Mouse (Mus musculus) lung, embryonic 14.5 days (tissue): ENCODE data around the gene Coq3. TPM values are rescaled to one million over a fixed set of nuclear protein-coding genes. Genes with fewer than 3 reads are reported as not detected.

Experiments used
- ATAC-seq: fragments of 200-750 bp; cut with Nextera tagmentation; 2 replicates; pipeline ENCODE4 v1.8.0; 2017; ENCODE audit warnings: mild to moderate bottlenecking, moderate TSS enrichment, moderate library complexity; ENCODE audit not compliant: insufficient read depth
- DNase-seq: peaks from one replicate; pipeline ENCODE4 v3.0.0-alpha.2; 2015
- H3K27ac ChIP-seq: fragments of 300-500 bp; sonication (generic); 2 replicates; pipeline ENCODE4 v1.5.1; 2014; ENCODE audit warnings: low read depth, mild to moderate bottlenecking, moderate library complexity
- H3K27me3 ChIP-seq: fragments of 300-500 bp; sonication (generic); 2 replicates; pipeline ENCODE4 v1.6.1; 2014; ENCODE audit warnings: low read length, control low read depth; ENCODE audit not compliant: insufficient read depth
- H3K36me3 ChIP-seq: fragments of 300-500 bp; sonication (generic); 2 replicates; pipeline ENCODE4 v1.6.1; 2014; ENCODE audit warnings: control low read depth; ENCODE audit not compliant: insufficient read depth
- H3K4me1 ChIP-seq: fragments of 300-500 bp; sonication (generic); 2 replicates; pipeline ENCODE4 v1.6.1; 2014; ENCODE audit warnings: antibody characterized with exemption, control low read depth; ENCODE audit not compliant: insufficient read depth
- H3K4me2 ChIP-seq: fragments of 300-500 bp; sonication (generic); 2 replicates; pipeline ENCODE4 v1.6.1; 2014; ENCODE audit warnings: mild to moderate bottlenecking
- H3K4me3 ChIP-seq: fragments of 300-500 bp; sonication (generic); 2 replicates; pipeline ENCODE4 v1.5.1; 2014; ENCODE audit warnings: low read depth, low read length
- H3K9ac ChIP-seq: fragments of 300-500 bp; sonication (generic); 2 replicates; pipeline ENCODE4 v1.6.1; 2014
- H3K9me3 ChIP-seq: fragments of 300-500 bp; sonication (generic); 2 replicates; pipeline ENCODE4 v1.6.1; 2016; ENCODE audit warnings: low read depth, low read length, control low read depth
- CTCF ChIP-seq: IDR thresholded peaks from 2 replicates; pipeline ENCODE4 v1.5.1; 2016; ENCODE audit warnings: antibody characterized with exemption, low read depth
- WGBS: fragments of 180-500 bp; shearing (Covaris S2); extraction: QIAGEN DNeasy Blood & Tissue Kit; methylation state at CpG from one replicate; pipeline ENCODE4 v1.1.7; 2014; 5-methylcytosine and 5-hydroxymethylcytosine counted together
- polyA plus RNA-seq: library from polyadenylated mRNA; unstranded; fragments of >200 nt; fragmentation: Nextera tagmentation; extraction: Ambion mirVana; gene quantifications from 2 replicates; pipeline ENCODE4 v1.2.1, GENCODE M21; 2014

Coq3 gene
- 14.3 and 17.0 TPM in 2 replicates for polyA plus RNA-seq

DNA sequence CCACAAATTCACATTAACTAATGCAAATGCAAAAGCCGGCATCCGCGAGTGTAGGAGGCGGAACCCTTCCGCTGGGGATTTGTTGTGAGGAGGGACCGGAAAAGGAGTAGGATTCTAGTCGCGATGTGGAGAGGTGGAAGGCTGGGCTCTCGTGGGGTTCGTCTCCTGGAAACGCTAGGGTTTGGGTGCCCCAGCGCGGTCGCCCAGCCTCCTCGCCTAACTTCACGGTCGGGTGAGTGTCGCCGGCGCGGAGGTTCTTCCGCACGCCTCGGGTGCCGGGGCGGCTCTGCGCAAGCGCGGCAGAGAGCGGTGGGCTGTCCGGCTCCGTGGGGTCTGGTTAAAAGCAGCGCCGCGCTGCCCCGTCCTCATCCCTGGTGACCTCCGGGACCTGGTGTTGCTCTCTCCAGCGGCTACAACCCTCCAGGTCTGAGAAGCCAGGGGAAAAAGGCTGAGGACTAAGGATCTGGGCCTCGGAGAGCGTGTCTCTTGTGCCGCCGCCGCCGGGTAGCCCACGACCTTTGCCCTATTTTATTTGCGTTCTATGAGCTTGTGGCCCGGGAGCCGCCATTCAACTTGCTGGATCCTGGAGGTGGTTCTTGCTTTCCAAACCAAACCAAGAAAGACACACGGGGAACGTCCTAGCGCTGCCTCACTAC lies at the start of gene Coq3:
Coq3 (plus strand) TSS at position 109 of the 656 bp plus-strand sequence.
- Histone ChIP-seq H3K36me3 (peaks cover 15% of the 10 kb centered on the region; the same call in 1 of the 2 replicates), H3K27me3 (no peaks in the 10 kb centered on the region), H3K4me3 (peak within 1 kb of the TSS; percentile 70), H3K9me3 (no peaks in the 10 kb centered on the region), H3K4me2 (peak within 1 kb of the TSS; percentile 63), H3K4me1 (0 out of 2 replicates have a peak, but pooled peaks cover 3% of the 10 kb centered on the region), H3K27ac (peak within 1 kb of the TSS; percentile 95), H3K9ac (peak within 1 kb of the TSS; percentile 83)
- peak; percentile 94 for ATAC-seq
- WGBS: under 1% methylated on average over 51 of the region's 51 CpGs
- TF ChIP-seq CTCF: no peak
- DNase-seq: peak; percentile 89

DNA sequence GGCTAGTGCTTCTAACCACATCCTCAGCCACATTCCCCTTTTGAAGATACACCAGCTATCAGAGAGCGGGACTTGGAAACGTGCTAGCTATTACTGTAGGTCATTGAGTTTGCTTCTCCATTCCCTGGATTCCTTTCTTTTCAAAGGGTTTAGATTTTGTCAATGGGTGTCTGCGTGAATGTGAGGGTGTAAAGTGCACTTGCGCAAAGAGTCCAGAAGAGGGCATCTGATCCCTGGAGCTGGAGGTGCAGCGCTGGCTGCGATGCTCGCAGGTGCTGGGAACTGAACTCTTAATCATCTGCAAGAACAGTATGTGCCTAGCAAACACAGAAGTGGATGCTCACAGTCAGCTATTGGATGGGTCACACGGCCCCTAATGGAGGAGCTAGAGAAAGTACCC lies 46.6 kb upstream of the Coq3 start:
- no peak for TF ChIP-seq CTCF
- no peak overlapping the region for H3K9ac ChIP-seq
- H3K4me3 ChIP-seq: no peak overlapping the region
- H3K4me1 ChIP-seq: no peaks in the 10 kb centered on the region
- no peaks in the 10 kb centered on the region for H3K27me3 ChIP-seq
- WGBS: 96% methylated on average over 8 of the region's 8 CpGs
- no peaks in the 10 kb centered on the region for H3K9me3 ChIP-seq
- peaks cover 32% of the 10 kb centered on the region for H3K36me3 ChIP-seq
- no peak for ATAC-seq
- H3K27ac ChIP-seq: no peak overlapping the region
- no peak overlapping the region for H3K4me2 ChIP-seq
- DNase-seq: no peak

DNA sequence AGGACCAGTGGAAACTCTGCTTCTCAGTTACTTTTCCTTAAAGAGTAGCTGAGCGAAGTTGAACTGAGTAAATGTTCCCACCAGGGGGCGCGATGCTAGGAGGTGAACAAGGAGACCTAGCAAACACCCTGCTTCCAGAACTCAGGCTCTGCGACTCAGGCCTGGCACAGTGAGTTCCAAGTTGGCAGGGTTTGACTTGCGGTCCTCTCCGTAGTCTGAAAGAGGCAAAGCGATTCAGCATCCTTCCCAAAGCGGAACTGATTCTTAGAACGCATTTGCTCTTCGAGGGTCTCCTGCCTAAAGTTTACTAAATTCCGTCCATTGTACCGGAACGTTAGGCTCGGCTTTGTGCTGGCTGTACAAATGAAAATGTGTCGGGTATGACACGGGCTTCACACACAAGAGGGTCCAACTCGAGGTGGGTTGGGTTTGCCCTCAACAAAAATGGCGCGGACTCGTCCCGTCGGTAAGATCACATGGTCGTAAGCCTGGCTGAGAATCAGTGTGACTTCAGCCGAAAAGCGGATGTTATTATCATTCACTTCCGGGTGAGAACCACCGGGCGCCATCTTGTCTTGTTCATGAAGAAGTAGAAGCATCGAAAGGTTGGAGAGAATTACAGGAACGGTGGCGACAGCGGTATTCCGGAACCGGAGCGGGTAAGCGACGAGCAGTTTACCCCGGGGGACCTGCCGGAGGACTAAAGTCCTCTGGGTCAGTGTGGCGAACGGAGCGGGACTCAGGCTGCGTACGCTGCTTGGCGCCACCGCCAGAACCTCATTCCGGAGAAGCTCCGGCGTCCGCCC lies 31.8 kb upstream of the Coq3 start, which contains the start of gene Pnisr:
Pnisr (plus strand) TSS at position 103 of the 806 bp plus-strand sequence.
- peak within 1 kb of the TSS; percentile 93 for H3K9ac ChIP-seq
- H3K9me3 ChIP-seq: no peaks in the 10 kb centered on the region
- DNase-seq (peak; percentile 99), ATAC-seq (peak; percentile 98)
- H3K4me2 ChIP-seq: peak within 1 kb of the TSS; percentile 63
- peak within 1 kb of the TSS; percentile 98 for H3K27ac ChIP-seq
- WGBS: under 1% methylated on average over 50 of the region's 50 CpGs
- 0 out of 2 replicates have a peak, but pooled peaks cover 3% of the 10 kb centered on the region for H3K36me3 ChIP-seq
- no peaks in the 10 kb centered on the region for H3K27me3 ChIP-seq
- TF ChIP-seq CTCF: peak; percentile 90
- H3K4me1 ChIP-seq: peaks cover 3% of the 10 kb centered on the region
- peak within 1 kb of the TSS; percentile 87 for H3K4me3 ChIP-seq

DNA sequence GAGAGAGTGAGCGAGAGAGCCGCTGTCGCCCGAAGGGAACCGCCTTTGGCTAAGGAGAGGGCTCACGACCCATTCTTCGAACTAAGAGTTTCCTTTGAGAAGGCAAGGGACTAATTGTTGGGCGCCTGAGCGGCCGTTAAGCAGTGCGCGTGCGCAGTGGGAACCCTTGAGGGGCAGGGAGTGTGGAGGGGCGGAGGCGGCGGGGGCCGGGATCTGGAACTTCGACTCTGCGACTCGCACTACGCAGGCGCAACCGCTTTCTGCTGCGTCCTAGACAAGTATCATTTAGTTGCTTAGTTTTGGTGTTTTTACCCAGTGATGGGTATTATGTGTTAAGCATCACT lies 31.2 kb upstream of the Coq3 start:
- no peak for TF ChIP-seq CTCF
- ATAC-seq (peak; percentile 87), DNase-seq (peak; percentile 96)
- 0 out of 2 replicates have a peak, but pooled peaks cover 3% of the 10 kb centered on the region for H3K36me3 ChIP-seq
- H3K4me3 ChIP-seq: peak overlapping the region; percentile 87
- H3K9ac ChIP-seq: peak overlapping the region; percentile 93
- WGBS: under 1% methylated on average over 24 of the region's 24 CpGs
- peak overlapping the region; percentile 98 for H3K27ac ChIP-seq
- H3K4me1 ChIP-seq: peaks cover 3% of the 10 kb centered on the region
- H3K9me3 ChIP-seq: no peaks in the 10 kb centered on the region
- H3K4me2 ChIP-seq: peak overlapping the region; percentile 63
- no peaks in the 10 kb centered on the region for H3K27me3 ChIP-seq

DNA sequence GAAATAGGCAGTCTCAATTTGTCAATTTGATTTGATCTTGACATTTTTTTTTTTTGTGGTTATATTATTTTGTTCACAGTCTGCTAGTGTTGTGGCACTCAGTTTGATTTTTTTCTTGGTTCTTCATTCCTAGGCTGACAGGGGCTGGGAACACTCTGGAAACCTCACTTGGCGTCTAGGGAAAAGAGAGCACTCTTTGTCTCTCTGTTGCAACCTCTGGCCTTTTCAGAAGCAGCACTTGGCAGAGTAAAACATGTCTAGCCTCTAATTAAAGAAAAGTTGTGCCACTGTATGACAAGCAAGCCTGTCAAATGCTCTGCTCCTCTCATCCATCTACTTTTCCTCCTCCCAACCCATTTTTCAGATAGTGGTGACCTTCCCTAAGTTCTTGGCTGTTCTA lies 22.0 kb upstream of the Coq3 start:
- no peak for ATAC-seq
- no peak for DNase-seq
- H3K9ac ChIP-seq: no peak overlapping the region
- H3K9me3 ChIP-seq: no peaks in the 10 kb centered on the region
- H3K36me3 ChIP-seq: peaks cover 72% of the 10 kb centered on the region
- 81% methylated on average over 1 of the region's 1 CpGs for WGBS
- H3K27me3 ChIP-seq: no peaks in the 10 kb centered on the region
- H3K4me2 ChIP-seq: no peak overlapping the region
- no peak for TF ChIP-seq CTCF
- no peaks in the 10 kb centered on the region for H3K4me1 ChIP-seq
- H3K4me3 ChIP-seq: no peak overlapping the region
- no peak overlapping the region for H3K27ac ChIP-seq

DNA sequence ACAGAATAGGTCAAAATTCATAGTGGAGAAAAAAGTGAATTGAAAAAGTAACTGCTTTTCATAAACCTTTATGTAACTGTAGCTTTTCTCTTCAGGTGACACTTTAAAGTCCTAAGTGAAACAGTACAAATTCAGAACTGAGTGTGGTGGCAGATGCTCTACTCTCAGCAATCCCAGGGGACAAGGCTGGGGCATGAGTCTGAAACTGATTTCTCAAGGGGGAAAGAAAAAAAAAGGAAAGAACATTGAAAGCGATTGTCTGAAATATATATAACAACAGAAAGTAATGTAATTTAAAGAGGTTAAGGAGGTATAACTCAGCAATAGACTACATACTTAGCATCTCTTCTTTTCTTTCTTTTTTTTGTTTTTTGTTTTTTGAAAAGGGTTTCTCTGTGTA lies 14.2 kb upstream of the Coq3 start:
- no peak overlapping the region for H3K27ac ChIP-seq
- H3K9ac ChIP-seq: no peak overlapping the region
- DNase-seq: no peak
- WGBS: 96% methylated on average over 1 of the region's 1 CpGs
- H3K36me3 ChIP-seq: peaks cover 70% of the 10 kb centered on the region
- H3K9me3 ChIP-seq: no peaks in the 10 kb centered on the region
- TF ChIP-seq CTCF: no peak
- H3K27me3 ChIP-seq: no peaks in the 10 kb centered on the region
- no peak overlapping the region for H3K4me2 ChIP-seq
- H3K4me1 ChIP-seq: no peaks in the 10 kb centered on the region
- ATAC-seq: no peak
- H3K4me3 ChIP-seq: no peak overlapping the region

DNA sequence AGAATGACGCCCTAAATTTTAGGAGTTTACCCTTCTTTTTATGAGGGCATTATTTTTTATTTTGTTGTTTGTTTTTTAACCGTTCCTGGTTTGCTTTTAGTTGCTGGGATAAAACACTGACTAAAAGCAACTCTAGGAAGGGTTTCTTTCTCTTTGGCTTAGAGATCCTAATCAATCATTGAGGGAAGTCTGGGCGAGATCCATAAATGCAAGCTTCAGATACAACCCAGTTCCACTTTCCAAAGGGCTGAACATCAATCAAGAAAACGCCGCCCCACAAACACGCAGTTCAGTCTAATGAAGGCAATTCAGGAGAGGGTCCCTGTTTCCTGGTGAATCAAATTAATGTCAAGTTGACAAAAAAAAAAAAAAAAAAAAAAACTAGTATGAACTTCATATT lies 697 bp upstream of the Coq3 start:
- no peak for TF ChIP-seq CTCF
- Histone ChIP-seq H3K4me2 (peak overlapping the region; percentile 63), H3K27me3 (no peaks in the 10 kb centered on the region), H3K36me3 (peaks cover 23% of the 10 kb centered on the region), H3K4me3 (peak overlapping the region; percentile 70), H3K4me1 (0 out of 2 replicates have a peak, but pooled peaks cover 3% of the 10 kb centered on the region), H3K9me3 (no peaks in the 10 kb centered on the region), H3K27ac (peak overlapping the region; percentile 95; the same call in 1 of the 2 replicates), H3K9ac (peak overlapping the region; percentile 83)
- 16% methylated on average over 6 of the region's 6 CpGs for WGBS
- DNase-seq: peak; percentile 28
- ATAC-seq: no peak
